Mouse (Mus musculus) heart, adult 8-10 months (tissue): ENCODE measurements around the gene Pif1. TPM values are rescaled to one million over a fixed set of nuclear protein-coding genes. Genes with fewer than 3 reads are reported as not detected.

Experiments
- DNase-seq: peaks from one replicate; pipeline ENCODE4 v3.0.0; 2022; ENCODE audit warnings: low spot score
- total RNA-seq, 4 experiments: library from RNA; stranded (reverse); gene quantifications; 2 replicates each; pipeline ENCODE4 v1.2.4; 2022

The Pif1 gene
- total RNA-seq, 4 experiments from 2014 or later: not detected

GRCm38 (mm10) chr9:65561016-65561415 is 25.9 kb upstream of the Pif1 start:
- no peak for DNase-seq

GRCm38 (mm10) chr9:65562081-65562506 is 24.9 kb upstream of the Pif1 start:
- peak; percentile 79 for DNase-seq

- DNase-seq: no peak
These were observed 23.9 kb upstream of the Pif1 start for GRCm38 (mm10) chr9:65563073-65563472.

GRCm38 (mm10) chr9:65564698-65565097 is 22.3 kb upstream of the Pif1 start:
- no peak for DNase-seq

GRCm38 (mm10) chr9:65568787-65569186 is 18.2 kb upstream of the Pif1 start:
- no peak for DNase-seq

GRCm38 (mm10) chr9:65569491-65569971 is 17.4 kb upstream of the Pif1 start:
- DNase-seq: peak; percentile 69

GRCm38 (mm10) chr9:65572837-65573236 is 14.1 kb upstream of the Pif1 start:
- no peak for DNase-seq

- DNase-seq: no peak
These were observed 12.2 kb upstream of the Pif1 start for GRCm38 (mm10) chr9:65574513-65575392.

GRCm38 (mm10) chr9:65575393-65576196 is 11.4 kb upstream of the Pif1 start:
- DNase-seq: no peak

GRCm38 (mm10) chr9:65576861-65577510 is 10.0 kb upstream of the Pif1 start:
- peak; percentile 58 for DNase-seq

- DNase-seq: no peak
These were observed 9.3 kb upstream of the Pif1 start for GRCm38 (mm10) chr9:65577511-65578196.

GRCm38 (mm10) chr9:65578801-65579249 is 8.1 kb upstream of the Pif1 start:
- DNase-seq: peak; percentile 78

GRCm38 (mm10) chr9:65579781-65580371 is 7.1 kb upstream of the Pif1 start, which contains the start of gene Plekho2:
Gene Plekho2, minus strand, starts transcription at chr9:65580040.
- peak; percentile 91 for DNase-seq

- peak; percentile 91 for DNase-seq
These were observed 6.3 kb upstream of the Pif1 start for GRCm38 (mm10) chr9:65580401-65581256.

- DNase-seq: no peak
These were observed 3.9 kb upstream of the Pif1 start for GRCm38 (mm10) chr9:65583045-65583444.

- no peak for DNase-seq
These were observed 261 bp downstream of the Pif1 start for GRCm38 (mm10) chr9:65587270-65587572.

GRCm38 (mm10) chr9:65587573-65588358 is 806 bp downstream of the Pif1 start:
- DNase-seq: no peak

GRCm38 (mm10) chr9:65589091-65589490 is 2.1 kb downstream of the Pif1 start:
- no peak for DNase-seq

GRCm38 (mm10) chr9:65592721-65593120 is 5.8 kb downstream of the Pif1 start:
- no peak for DNase-seq
